Mouse (Mus musculus): Measurements from ENCODE around the gene Cep89. TPM values are rescaled to one million over a fixed set of nuclear protein-coding genes. Genes with fewer than 3 reads are reported as not detected.

Gene Cep89
- polyA plus RNA-seq, 1 experiment from 2014 or later = 38.1 TPM

DNA sequence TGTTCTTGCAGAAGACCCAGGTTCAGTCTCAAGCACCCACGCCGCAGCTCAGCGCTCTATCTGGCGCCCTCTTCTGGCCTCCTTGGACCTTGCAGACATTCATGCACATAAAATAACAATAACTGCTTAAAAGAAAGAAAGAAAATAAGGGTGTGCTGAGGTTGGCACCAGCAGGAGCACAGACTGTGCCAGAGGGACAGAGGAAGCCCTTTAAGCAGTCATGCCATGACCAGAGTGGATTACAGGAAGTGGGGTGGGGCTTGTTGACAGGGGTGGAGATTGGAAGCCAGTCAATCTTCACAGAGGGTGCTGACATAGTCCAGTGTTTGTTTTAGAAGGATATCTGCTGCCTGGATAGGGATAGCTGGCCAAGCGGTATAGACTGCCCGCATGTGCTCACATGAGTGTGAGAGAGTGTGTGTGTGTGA lies 10.3 kb upstream of the Cep89 start:
- POLR2A ChIA-PET = no interaction called here
- H3K27me3 ChIP-seq = no peaks in the 10 kb centered on the region
- peak; percentile 75 for TF ChIP-seq CTCF (IDR thresholded peaks at IDR 0.05)
- in situ Hi-C loops (cut with MboI; ENCODE audit: low pct_unique_long_range_greater_than_20kb) = no loop called here
- no peak for DNase-seq (ENCODE audit: low read depth, low spot score)
- CTCF ChIA-PET = interaction anchor here (0.9 to 1.2 kb wide), 6 partner anchors 10 to 74 kb away, joined by 3 to 6 read pairs (median 3); partner anchors contain the start of genes Cep89 and Faap24
- no peak for ATAC-seq

DNA sequence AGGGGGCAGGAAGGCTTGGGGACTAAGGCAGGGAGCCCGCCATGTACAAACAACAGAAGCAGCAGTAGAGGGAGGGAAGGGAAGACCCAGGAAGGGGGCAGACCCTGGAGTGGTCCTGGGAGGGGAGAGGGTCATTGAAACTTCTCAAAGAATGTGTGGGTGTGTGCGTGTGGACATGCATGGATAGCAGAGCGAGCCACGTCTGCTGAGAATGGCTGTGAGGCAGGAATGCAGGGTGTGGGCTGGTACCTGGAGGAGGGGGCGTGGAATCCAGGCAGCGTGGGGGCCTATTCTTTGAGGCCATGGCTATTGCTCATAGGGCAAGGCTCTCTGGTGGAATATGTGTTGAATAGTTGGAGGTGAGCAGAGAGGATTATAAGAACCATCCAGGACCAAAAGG lies 8.1 kb upstream of the Cep89 start:
- CTCF ChIA-PET = interaction anchor here (1.3 to 1.5 kb wide), 3 partner anchors 8 to 99 kb away, joined by 3 to 4 read pairs (median 3); no protein-coding TSS in a partner anchor
- ATAC-seq (no peak), DNase-seq (ENCODE audit: low read depth, low spot score) (no peak)
- in situ Hi-C loops (cut with MboI; ENCODE audit: low pct_unique_long_range_greater_than_20kb) = no loop called here
- no peak for TF ChIP-seq CTCF (IDR thresholded peaks at IDR 0.05)
- POLR2A ChIA-PET = interaction anchor here (0.8 kb wide), 1 partner anchor 10 kb away, joined by 4 read pairs; no protein-coding TSS in a partner anchor
- no peaks in the 10 kb centered on the region for H3K27me3 ChIP-seq

DNA sequence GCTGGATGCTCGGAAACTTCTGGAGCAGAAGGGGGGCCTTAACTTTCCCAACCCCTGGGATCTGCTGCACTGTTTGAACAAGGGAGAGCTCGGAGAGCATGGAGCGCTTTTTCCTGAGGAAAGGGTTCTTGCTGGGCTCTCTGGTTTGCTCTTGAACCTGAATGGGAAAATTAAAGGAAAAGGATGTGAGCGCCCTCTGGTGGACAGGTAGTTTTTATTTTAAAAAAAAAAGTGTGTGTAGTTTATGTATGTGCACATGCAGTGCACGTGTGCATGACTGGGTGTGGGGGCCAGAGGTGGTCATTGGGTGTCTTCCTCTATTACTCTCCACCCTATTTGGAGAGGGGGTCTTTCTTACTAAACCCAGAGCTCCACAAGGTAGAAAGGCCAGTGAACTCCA lies 3.9 kb upstream of the Cep89 start:
- H3K27me3 ChIP-seq = no peaks in the 10 kb centered on the region
- ChIA-PET POLR2A (no interaction called here), CTCF (interaction anchor here (0.7 to 2.8 kb wide), 6 partner anchors 16 to 114 kb away, joined by 3 to 9 read pairs (median 3); partner anchors contain the start of gene Rhpn2)
- peak; percentile 58 for TF ChIP-seq CTCF (IDR thresholded peaks at IDR 0.05)
- ATAC-seq (no peak), DNase-seq (ENCODE audit: low read depth, low spot score) (no peak)
- in situ Hi-C loops (cut with MboI; ENCODE audit: low pct_unique_long_range_greater_than_20kb) = loop anchor here (5.0 kb wide), 2 partner anchors 56 to 101 kb away; no protein-coding TSS in a partner anchor

DNA sequence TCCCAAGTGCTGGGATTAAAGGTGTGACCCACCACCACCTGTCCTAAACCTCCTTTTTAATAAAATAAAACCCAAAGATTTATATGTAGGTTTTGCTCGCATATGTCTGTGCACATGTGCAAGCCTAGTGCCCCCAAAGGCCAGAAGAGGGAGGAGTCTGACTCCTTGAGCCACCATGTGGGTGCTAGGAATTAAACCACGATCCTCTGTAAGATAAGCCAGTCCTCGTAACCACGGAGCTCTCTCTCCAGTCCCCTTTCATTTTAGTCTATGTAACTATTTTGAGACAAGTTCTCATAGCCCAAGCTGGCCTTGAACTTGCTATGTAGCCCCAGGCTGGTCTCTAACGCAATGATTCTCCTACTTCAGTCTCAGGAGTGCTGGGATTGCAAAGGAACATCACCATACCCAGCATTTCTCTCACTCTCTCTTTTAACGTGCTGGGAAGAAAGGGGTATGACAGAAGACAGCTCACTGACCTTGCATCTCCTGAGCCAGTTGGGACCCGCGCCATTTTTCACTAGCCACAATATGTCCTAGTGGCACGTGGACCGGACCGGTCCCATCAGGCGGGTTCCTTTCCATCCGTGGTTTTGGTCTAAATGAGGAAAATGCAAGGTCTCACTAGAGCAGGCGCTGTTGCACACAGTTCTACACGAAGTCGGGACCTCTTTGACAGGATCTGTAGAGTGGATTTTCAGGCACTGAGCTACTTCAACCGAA lies 940 bp upstream of the Cep89 start:
- ATAC-seq = peak; percentile 24
- CTCF ChIA-PET = interaction anchor here (1.1 to 1.2 kb wide), 2 partner anchors 66 to 150 kb away, joined by 3 read pairs; no protein-coding TSS in a partner anchor
- no peak for TF ChIP-seq CTCF (IDR thresholded peaks at IDR 0.05)
- no peaks in the 10 kb centered on the region for H3K27me3 ChIP-seq
- POLR2A ChIA-PET = interaction anchor here (0.5 to 0.9 kb wide), 3 partner anchors 23 to 157 kb away, joined by 3 to 4 read pairs (median 4); partner anchors contain the start of gene Rhpn2
- in situ Hi-C loops (cut with MboI; ENCODE audit: low pct_unique_long_range_greater_than_20kb) = no loop called here
- no peak for DNase-seq (ENCODE audit: low read depth, low spot score)

DNA sequence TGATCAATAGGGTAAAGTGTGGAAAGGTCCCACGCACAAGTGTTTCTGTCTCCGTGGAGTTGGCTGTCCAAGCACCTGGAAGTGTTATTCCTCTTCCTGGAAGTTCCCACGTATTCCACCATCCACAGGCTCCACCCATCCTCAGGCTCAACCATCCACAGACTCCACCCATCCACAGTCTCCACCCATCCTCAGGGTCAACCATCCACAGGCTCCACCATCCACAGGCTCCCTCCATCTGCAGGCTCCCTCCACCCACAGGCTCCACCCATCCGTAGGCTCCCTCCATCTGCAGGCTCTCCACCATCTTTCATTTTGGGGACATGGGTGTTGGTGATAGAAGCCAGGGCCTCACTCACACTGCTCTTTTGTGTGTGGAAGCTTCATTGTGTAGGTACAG lies 4.3 kb downstream of the Cep89 start:
- CTCF ChIA-PET = no interaction called here
- POLR2A ChIA-PET = no interaction called here
- DNase-seq (ENCODE audit: low read depth, low spot score) (no peak), ATAC-seq (no peak)
- H3K27me3 ChIP-seq = no peaks in the 10 kb centered on the region
- TF ChIP-seq CTCF (IDR thresholded peaks at IDR 0.05) = no peak
- in situ Hi-C loops (cut with MboI; ENCODE audit: low pct_unique_long_range_greater_than_20kb) = no loop called here

DNA sequence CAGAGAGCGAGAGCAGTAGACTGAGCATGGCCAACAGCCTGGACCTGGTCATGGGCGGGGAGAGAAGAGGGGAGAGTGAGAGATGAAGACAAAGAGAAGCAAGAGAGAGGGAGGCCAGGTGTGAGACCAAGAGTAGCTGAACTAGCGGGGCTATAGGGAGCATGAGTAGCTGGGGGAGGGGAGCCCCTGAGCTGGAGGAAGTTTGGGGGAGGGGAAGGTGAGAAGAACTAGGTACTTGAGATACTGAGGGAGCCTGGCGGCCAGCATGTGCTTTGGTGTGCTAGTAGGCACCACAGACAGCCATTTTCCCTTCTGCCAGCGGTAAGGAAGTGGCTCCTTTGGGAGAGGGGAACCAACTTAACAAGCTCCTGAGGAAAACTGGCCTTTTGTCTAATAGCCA lies 18.4 kb downstream of the Cep89 start:
- in situ Hi-C loops (cut with MboI; ENCODE audit: low pct_unique_long_range_greater_than_20kb) = no loop called here
- DNase-seq (ENCODE audit: low read depth, low spot score) (no peak), ATAC-seq (no peak)
- no peaks in the 10 kb centered on the region for H3K27me3 ChIP-seq
- POLR2A ChIA-PET = no interaction called here
- CTCF ChIA-PET = no interaction called here
- no peak for TF ChIP-seq CTCF (IDR thresholded peaks at IDR 0.05)

DNA sequence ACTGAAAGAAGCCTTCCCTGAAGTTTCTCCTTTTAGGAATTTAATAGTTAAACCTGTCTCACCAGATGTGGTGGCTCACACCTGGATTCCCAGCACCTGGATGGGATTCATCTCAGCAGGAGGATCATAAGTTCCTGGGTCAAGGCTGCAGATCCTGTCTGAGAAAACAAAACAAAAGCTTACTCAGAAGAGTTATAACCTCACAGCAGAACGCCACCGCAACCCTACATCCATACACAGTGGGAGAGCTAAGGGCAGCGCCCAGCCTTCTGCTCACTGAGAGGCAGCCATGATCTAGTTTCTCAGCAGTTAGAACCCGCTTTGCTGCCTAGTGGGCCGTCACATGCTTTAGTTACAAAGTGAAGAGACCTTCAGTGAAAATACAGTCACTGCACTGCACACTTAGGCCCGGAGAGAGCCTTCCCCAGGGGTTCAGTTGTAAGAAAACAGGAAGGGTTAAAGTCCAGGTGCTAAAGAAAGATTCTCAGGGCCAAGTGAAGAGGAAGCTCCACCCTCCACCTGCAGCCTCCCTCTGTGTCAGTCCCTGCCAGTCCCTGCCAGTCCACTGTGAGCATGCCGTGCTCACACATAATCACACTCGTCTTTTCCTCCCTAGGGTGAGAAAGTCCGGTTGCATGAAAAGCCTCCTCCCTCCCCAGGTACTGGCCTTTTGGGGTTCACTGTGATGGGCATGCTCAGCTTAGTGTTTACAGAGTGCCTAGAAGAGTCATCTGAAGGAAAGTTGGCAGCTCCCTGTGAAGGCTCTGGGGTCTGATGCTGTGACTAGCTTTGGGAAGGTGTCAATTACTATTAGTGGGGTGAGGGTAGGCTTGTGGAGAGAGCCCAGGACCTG lies 19.2 kb downstream of the Cep89 start:
- ChIA-PET POLR2A (no interaction called here), CTCF (no interaction called here)
- TF ChIP-seq CTCF (IDR thresholded peaks at IDR 0.05) = no peak
- DNase-seq (ENCODE audit: low read depth, low spot score) = peak; percentile 3
- in situ Hi-C loops (cut with MboI; ENCODE audit: low pct_unique_long_range_greater_than_20kb) = no loop called here
- ATAC-seq = no peak
- no peaks in the 10 kb centered on the region for H3K27me3 ChIP-seq

DNA sequence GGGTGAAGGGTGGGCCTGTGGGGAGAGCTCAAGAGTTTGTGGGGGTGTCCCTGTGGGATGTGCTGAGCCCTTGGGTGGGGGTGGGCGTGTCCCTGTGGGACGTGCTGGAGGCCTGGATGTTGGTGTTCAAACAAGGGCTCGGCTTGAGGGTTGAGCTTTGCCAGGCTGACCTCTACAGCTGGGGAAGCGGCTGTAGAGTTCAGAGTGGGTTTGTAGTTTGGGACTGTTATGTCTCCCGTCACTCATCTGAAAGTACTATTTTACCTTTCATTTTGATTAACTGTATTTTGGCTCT lies 19.8 kb downstream of the Cep89 start:
- CTCF ChIA-PET = no interaction called here
- no peak for DNase-seq (ENCODE audit: low read depth, low spot score)
- in situ Hi-C loops (cut with MboI; ENCODE audit: low pct_unique_long_range_greater_than_20kb) = no loop called here
- POLR2A ChIA-PET = no interaction called here
- H3K27me3 ChIP-seq = no peaks in the 10 kb centered on the region
- no peak for ATAC-seq
- no peak for TF ChIP-seq CTCF (IDR thresholded peaks at IDR 0.05)

DNA sequence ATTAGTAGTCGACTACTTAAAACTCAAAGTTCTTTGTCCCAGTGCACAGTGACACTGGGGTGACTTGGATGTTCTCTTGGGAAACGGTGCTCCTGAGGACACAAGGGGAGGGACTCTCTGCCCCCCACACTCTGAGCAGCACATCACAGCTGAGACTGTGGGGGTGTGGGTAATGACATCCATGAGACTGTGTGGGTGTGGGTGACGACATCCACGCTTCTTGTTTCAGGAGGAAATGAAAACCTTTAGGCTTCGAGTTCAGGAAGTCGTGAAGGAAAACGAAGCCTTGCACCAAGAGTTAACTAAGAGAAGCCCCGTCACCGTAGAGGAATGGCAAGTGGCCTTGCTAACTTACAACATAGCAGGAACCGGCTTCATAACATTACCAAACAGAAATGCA lies 26.2 kb downstream of the Cep89 start:
- no peak for TF ChIP-seq CTCF (IDR thresholded peaks at IDR 0.05)
- in situ Hi-C loops (cut with MboI; ENCODE audit: low pct_unique_long_range_greater_than_20kb) = no loop called here
- ChIA-PET POLR2A (no interaction called here), CTCF (no interaction called here)
- DNase-seq (ENCODE audit: low read depth, low spot score) = no peak
- ATAC-seq = no peak
- no peaks in the 10 kb centered on the region for H3K27me3 ChIP-seq

DNA sequence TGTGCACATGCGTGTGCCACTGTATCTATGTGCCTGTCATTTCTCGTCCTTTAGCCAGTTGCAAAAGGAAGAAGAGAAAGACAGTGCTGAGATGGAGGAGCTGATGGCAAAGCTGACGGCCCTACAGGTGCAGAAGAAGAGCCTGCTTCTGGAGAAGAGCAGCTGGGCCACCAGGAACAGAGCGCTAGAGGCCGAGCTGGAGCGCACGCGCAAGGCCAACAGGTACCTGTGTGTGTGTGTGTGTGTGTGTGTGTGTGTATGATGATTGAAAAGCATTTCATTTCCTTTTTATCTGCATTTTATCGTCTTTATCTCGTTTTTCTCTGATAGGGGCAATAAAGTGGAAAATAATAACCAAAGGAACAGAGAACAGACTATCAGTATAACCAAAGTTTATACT lies 31.3 kb downstream of the Cep89 start:
- ChIA-PET CTCF (no interaction called here), POLR2A (no interaction called here)
- no peak for TF ChIP-seq CTCF (IDR thresholded peaks at IDR 0.05)
- no peak for ATAC-seq
- no peak for DNase-seq (ENCODE audit: low read depth, low spot score)
- H3K27me3 ChIP-seq = no peaks in the 10 kb centered on the region
- in situ Hi-C loops (cut with MboI; ENCODE audit: low pct_unique_long_range_greater_than_20kb) = no loop called here

DNA sequence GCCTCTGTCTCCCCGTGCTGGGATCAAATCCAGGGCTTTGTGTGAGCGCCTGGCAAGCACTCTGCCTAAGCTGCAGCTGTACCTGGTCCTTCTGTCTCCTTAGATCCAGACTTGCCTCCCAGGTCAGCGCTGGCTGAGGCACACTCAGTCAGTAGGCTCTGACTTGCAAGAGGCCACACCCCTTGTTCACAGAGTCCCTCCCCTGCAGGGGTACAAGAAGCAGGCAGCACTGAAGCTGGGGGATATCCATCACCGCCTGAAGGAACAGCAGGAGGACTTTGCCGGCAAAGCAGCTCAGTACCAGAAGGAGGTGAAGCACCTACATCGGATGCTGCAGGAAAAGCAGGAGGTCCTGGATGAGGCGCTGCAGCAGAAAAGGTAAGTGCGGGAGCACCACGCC lies 38.4 kb downstream of the Cep89 start:
- TF ChIP-seq CTCF (IDR thresholded peaks at IDR 0.05) = no peak
- CTCF ChIA-PET = no interaction called here
- ATAC-seq = no peak
- in situ Hi-C loops (cut with MboI; ENCODE audit: low pct_unique_long_range_greater_than_20kb) = no loop called here
- POLR2A ChIA-PET = no interaction called here
- DNase-seq (ENCODE audit: low read depth, low spot score) = no peak
- no peaks in the 10 kb centered on the region for H3K27me3 ChIP-seq
